Mouse (Mus musculus): ENCODE results near the gene Arhgef18.

DNA sequence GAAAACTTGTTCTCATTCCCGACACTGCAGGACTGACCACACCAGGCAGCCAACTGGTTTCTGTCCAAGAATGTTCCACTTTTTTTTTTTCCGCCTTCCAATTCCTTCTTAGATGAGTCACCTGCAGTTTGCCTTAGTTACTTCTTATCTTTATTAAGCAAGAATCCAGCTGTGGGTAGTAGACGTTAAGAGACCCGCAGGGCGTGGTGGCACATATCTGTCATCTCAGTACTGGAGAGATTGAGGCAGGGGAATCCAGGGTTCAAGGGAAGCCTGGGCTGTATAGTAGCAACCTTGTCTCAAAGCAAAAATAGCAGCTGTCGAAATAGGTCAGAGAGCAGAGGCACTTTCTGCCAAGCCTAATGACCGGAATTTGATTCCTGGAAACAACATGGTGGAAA, 19.1 kb downstream of the Arhgef18 start:
- TF ChIP-seq CTCF (IDR thresholded peaks at IDR 0.05; ENCODE audit: extremely low read depth, insufficient read depth, insufficient read length, insufficient replicate concordance) (no peak), POLR2A (IDR thresholded peaks at IDR 0.05; ENCODE audit: low read depth, low read length) (no peak)

Measured in spleen, adult 2 months (tissue).